Mouse (Mus musculus) skeletal muscle tissue, adult 2 months (tissue): ENCODE measurements around the gene Lamb3.
"Not testable (repeated sequence)": the region's sequence is repeated elsewhere in the genome, so short reads cannot be mapped to it uniquely, and the experiment has no call there.

Source experiments
- DNase-seq: peaks from one replicate; pipeline ENCODE4 v3.0.0-alpha.2; 2012; ENCODE audit warnings: low read depth, low spot score

Gene Lamb3

DNA sequence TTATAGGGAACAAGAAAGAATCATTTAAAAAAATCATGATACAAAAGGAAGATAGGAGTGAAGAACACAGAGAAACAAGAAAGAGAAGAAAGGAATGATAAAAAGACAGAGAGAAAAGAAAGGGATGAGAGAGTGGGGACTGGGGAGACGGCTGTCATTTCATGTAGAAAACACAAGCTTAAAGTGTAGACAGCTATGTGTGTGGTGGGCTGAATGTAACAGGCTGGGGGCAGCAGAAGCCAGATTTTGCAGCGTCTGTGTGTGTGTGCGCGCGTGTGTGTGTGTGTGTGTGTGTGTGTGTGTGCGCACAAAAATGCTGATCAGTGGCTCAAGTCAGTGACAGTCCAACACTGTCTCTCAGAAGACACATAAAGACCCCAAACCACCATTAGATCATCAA is 36.7 kb downstream of the Lamb3 start:
- DNase-seq, result no peak

GRCm38 (mm10) chr1:193250026-193250425 is 42.5 kb downstream of the Lamb3 start:
- no peak for DNase-seq

- no peak for DNase-seq
Measured at GRCm38 (mm10) chr1:193251386-193251785, 43.9 kb downstream of the Lamb3 start.

DNA sequence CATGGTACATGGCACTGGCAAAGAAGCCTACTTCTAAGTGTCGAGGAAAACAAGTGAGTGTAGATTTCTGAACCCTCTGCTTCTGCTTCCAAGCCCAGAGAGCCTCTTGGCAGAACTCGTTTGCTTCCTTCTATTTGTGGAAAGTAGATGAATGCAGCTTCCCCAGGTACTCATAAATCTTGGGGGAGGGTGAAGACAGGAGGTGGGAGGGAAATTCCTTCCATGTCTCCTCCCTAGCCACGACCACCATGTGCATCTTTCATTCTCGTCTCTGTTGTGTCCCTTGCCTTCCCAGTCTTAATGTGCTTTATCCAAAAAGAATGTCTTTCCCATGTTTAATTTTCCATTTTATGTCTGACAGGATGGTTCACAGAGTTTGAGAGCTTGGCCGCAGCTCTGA is 45.1 kb downstream of the Lamb3 start:
- DNase-seq, result peak; percentile 30

GRCm38 (mm10) chr1:193253895-193254294 is 46.4 kb downstream of the Lamb3 start:
- not testable (repeated sequence) for DNase-seq

DNA sequence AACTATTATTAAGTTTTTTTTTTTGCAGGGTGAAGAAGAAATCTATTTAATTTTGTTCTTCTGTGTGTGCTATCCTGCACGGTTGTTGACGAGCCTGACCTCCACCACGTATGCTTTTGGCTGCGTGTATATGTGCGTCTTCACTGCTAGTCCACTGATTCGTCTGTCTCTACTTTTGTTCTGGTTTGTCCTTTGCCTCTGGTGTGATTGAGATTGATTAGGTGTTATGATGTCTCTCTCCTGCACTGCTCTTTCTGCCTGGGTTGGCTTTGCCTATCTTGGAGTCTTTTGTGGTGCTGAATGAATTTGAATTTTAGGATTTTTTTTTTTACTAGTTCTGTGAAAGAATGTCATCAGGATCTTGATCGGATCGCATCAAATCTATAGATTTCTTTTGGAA is 47.5 kb downstream of the Lamb3 start:
- no peak for DNase-seq

DNA sequence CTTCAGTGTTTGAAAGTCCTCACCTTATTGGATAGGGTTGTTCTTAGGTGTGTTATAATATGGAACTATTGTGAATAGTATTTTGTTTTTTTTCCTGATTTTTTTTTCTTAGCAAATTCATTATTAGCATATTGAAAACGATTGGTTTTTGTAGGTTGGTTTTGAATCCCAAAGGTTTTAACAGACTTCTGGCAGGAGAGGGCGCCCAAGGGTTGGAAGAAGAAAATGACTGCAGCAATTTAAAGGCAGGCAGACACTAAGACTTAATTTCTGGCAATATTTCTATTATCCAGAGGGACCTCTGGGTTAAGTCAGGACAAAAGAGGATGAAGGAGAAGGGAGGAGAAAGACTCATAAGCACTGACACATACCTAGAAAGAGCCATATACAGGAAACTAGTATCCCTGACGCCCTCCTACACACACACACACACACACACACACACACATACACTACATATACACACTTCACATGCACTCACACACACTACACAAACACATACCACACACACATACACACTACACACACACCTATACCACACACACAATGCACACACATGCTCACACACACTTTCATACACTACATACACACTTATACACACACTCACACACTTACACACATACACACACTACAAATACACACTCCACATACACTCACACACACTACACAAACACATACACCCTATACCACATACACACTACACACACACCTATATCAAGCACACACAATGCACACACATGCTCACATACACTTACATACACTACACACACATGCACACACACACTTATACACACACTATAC is 48.2 kb downstream of the Lamb3 start:
- DNase-seq, result peak; percentile 46

- no peak for DNase-seq
Measured at GRCm38 (mm10) chr1:193256289-193256577, 48.7 kb downstream of the Lamb3 start.

DNA sequence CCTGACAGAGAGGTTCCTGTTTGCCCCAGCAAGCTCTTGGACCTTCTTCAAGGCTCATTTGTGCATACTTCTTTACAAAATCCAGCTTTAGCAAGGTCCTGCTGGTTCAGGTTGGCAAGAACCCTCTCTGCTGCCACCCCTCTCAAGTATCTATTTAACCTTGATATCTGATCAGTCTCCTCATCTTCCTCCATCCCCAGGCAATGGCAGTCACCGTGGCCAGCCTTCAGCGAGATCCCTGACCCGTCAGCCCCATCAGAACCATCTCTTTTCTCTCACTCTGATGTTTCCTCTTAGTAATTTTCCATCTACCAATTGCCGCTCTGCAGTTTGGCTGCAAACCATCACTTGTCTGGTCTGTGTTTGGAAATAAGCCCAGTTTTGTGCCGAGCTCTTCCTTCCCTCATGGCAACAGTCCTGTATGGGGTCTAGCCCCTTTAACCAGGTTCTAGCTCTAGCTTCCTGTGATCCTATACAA is 49.2 kb downstream of the Lamb3 start:
- DNase-seq, result no peak

- DNase-seq, result no peak
Measured at GRCm38 (mm10) chr1:193259559-193259958, 52.1 kb downstream of the Lamb3 start.

DNA sequence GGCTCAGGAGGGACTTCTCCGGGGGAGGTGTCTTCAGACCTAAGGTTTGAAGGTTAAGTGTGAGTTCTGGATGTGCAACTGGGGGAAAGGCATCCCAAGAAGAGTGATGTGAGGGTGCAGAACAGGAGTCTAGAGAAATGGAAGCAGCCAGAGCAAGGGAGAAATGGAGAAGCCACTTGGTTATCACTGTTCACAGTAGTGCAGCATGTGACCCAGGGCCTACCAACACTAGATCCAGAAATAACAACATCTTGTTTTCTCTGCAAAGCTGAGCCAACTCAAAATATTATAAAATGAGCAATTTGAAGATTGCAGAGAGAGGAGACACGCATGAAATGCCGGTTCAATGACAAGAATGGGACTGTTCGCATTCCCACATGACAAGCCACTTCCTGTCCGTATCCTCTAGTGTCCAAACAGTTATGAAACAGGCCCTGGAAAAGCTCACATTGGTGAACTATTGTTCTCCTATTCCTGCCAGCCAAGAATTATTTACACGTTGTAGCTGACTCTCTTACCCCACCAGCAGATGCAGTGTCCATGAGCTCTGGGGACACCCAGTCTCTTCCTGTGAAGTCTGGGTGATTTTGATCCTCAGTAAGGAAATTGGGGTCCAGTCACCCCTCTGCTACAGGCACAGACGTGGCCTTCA is 54.5 kb downstream of the Lamb3 start:
- peak; percentile 73 for DNase-seq

- DNase-seq, result no peak
Measured at GRCm38 (mm10) chr1:193263026-193263907, 55.8 kb downstream of the Lamb3 start.

- no peak for DNase-seq
Measured at GRCm38 (mm10) chr1:193263955-193264598, 56.6 kb downstream of the Lamb3 start, which contains the start of gene Hsd11b1. Gene Hsd11b1, minus strand, starts transcription at chr1:193264075.

DNA sequence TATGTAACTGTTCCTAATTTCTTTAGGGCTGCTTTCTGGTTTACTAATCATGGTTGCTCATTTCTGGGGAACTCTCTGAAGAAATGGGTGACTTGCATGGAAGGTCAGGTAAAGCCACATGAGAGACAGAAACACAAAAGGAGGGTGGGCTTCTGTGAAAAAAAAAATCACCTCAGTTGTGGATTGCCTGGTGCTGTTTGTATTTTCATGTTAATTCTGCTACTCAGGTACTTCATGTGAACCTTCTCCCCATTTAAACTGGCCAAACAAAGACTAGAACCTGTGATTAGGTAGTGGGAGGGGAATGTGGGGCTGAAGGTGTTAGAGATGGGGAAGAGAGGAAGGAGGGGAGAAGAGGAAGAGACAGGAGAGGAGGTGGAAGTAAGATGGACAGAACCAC is 58.2 kb downstream of the Lamb3 start:
- DNase-seq, result no peak

- peak; percentile 42 for DNase-seq
Measured at GRCm38 (mm10) chr1:193270965-193271763, 63.7 kb downstream of the Lamb3 start.

DNA sequence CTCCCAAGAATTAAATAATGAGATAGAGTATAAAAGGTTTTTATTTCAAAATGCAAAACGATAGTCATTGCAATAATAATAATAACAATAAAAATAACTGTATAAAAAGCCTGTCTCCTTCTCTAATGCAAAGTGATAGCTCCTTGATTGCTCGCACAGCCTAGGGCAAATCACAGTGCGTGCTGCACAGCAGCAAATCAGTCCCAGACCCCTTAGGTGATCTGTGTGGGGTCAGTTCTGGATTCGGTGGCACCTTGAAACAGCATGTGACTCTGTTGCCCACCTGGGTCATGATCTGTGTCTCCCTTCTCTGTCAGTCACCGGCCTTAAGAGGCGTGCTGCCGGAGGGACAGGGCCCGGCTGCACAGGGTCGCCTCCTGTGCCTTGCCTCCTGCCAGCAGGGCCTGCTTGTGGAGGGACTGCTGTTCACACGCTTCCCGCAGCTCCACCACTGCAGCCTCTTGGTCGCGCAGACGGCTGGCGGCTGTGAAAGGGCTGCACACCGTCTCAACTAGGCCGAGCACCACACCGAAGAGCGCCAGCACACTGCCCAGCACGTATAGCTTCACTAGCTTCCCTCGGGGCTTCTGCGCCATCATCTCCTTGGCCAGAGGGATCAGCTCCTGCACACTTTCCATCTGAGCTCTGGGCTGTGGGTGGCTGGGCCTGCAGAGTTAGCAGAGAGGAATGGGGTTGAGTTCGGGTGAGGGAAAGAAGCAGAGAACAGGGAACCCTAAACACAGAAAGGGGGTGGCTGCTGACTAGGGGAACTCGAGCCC is 64.8 kb downstream of the Lamb3 start:
- peak; percentile 34 for DNase-seq

- peak; percentile 89 for DNase-seq
Measured at GRCm38 (mm10) chr1:193272916-193273601, 65.6 kb downstream of the Lamb3 start, which contains the start of gene G0s2. Gene G0s2, minus strand, starts transcription at chr1:193273217.

DNA sequence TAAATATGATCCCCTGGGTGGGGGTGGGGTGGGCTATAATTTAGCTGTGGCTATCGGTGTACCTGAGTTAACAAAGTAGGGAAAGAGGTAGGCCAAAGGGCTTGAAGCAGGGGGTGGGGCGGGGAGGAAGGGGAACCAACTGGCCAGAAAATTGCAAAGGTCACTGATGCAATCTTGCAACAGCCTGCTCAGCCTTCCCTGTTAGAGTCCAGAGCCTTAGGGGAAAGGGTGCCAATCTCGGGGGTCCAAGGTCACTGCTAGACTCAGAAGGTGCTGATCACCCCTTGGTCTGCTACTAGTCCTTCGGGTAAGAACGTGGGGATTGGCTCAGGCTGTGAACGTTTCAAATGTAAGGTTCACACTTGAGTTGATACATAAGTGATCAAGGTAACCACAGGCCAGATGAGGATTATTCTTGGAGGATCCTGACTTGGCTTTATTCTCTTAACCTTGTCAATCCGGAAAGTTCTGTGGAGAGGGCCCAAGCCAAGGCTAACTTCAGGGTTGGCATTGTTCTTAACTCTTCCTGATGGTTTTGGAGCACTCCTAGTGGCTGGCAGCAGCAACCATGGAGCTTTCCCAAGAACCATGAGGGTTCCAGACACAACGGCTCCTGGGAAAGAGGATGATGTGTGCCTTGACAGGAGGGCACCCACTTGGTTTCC is 67.0 kb downstream of the Lamb3 start:
- no peak for DNase-seq
